Mouse (Mus musculus): Measurements from ENCODE around the gene Lhfpl2.

GRCm38 (mm10) chr13:94104866-94105475, 47.4 kb downstream of the Lhfpl2 start:
- TF ChIP-seq POLR2A (IDR thresholded peaks at IDR 0.05; ENCODE audit: low read depth, low read length) = no peak
- no peak for TF ChIP-seq CTCF (conservative IDR thresholded peaks at IDR 0.05 in 1 of 2, IDR thresholded peaks at IDR 0.05 in 1 of 2; ENCODE audit: low read depth in 2 of 2, low read length in 2 of 2)
- no peak for TF ChIP-seq HCFC1 (IDR thresholded peaks at IDR 0.05; ENCODE audit: low read depth, low read length)
- TF ChIP-seq CHD2 (IDR thresholded peaks at IDR 0.05; ENCODE audit: low read length) = no peak
- TF ChIP-seq KAT2A (IDR thresholded peaks at IDR 0.05; ENCODE audit: insufficient replicate concordance, low read length) = no peak
- TF ChIP-seq MAFK (IDR thresholded peaks at IDR 0.05; ENCODE audit: insufficient replicate concordance, low read length) = no peak
